Mouse (Mus musculus): ENCODE measurements around the gene Hoxc6. TPM values are rescaled to one million over a fixed set of nuclear protein-coding genes. Genes with fewer than 3 reads are reported as not detected.

Gene Hoxc6
- polyA plus RNA-seq, 1 experiment from 2014 or later, result 0.09 TPM

DNA sequence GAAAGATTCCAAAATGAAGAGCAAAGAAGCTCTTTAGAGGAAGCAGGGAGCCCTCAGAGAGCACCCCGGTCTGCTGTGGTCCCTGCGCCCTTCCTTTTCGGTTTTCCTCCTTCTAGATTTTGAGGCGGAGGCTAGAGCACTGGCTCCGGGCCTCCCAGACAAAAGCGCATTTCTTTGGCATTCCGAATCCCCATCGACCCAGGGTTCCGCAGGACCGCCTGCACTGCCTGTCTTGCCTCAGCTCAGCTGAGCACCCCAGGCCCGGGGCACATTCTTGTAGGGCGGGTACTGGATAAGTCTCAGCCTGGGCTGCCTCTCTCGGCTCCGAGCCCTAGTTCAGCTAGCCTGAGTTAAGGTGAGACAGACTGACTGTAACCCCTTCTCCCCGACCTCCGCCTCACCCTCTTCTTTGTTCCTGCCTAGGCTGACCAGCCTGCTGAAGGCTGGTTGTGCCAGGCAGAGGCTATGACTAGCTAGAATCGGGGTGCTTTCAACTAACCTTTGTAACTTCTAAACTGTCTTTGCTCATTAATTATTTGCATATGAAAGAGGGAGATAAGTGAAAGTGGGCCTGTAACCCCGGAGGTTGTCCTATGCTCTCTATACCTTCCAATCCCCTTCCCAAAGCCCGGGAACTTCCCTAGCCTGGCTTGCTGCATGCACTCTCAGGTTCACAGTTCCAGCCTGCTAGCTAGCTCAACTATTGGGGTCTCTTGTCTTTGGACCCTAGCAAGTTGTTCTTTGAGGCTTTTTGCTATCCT lies 17.5 kb downstream of the Hoxc6 start:
- 10% methylated on average over 19 of the region's 19 CpGs for WGBS (ENCODE audit: insufficient replicate concordance)
- ATAC-seq (ENCODE audit: insufficient read depth), result no peak
- no peaks in the 10 kb centered on the region for H3K4me1 ChIP-seq (replicated peaks)
- H3K27me3 ChIP-seq, result peaks cover 100% of the 10 kb centered on the region
- no peak overlapping the region for H3K4me2 ChIP-seq
- H3K27ac ChIP-seq (replicated peaks), result no peak overlapping the region
- no peaks in the 10 kb centered on the region for H3K36me3 ChIP-seq (replicated peaks)
- H3K4me3 ChIP-seq (replicated peaks), result no peak overlapping the region
- H3K9ac ChIP-seq, result no peak overlapping the region
- no peaks in the 10 kb centered on the region for H3K9me3 ChIP-seq (replicated peaks)

DNA sequence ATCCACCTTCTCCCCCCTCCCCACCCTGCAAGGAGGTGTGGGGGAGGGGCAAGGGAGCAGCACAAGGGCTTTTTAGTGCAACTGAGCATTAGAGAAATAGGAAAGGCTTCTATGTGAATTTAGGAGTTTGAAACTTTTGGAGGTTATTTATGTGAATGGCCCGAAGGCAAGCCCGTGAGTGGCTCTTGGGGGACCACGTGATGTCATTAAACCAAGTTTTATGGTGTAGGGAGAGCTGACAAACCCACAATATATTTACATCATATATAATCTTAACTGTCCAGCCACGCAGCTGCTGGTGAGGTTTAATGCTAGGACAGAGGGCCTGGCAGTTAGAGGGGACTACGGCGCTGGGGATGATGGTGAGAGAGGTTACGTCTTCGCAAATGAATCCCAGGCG lies 20.6 kb downstream of the Hoxc6 start, which contains the start of gene Hoxc4:
TSS of gene Hoxc4 (plus strand) at position 299 of the 400 bp plus-strand sequence.
- H3K4me1 ChIP-seq (replicated peaks), result no peaks in the 10 kb centered on the region
- H3K9me3 ChIP-seq (replicated peaks), result no peaks in the 10 kb centered on the region
- H3K36me3 ChIP-seq (replicated peaks), result no peaks in the 10 kb centered on the region
- no peak within 1 kb of the TSS for H3K9ac ChIP-seq
- no peak within 1 kb of the TSS for H3K27ac ChIP-seq (replicated peaks)
- 32% methylated on average over 9 of the region's 9 CpGs for WGBS (ENCODE audit: insufficient replicate concordance)
- H3K4me2 ChIP-seq, result no peak within 1 kb of the TSS
- no peak within 1 kb of the TSS for H3K4me3 ChIP-seq (replicated peaks)
- no peak for ATAC-seq (ENCODE audit: insufficient read depth)
- H3K27me3 ChIP-seq, result peaks cover 99% of the 10 kb centered on the region

DNA sequence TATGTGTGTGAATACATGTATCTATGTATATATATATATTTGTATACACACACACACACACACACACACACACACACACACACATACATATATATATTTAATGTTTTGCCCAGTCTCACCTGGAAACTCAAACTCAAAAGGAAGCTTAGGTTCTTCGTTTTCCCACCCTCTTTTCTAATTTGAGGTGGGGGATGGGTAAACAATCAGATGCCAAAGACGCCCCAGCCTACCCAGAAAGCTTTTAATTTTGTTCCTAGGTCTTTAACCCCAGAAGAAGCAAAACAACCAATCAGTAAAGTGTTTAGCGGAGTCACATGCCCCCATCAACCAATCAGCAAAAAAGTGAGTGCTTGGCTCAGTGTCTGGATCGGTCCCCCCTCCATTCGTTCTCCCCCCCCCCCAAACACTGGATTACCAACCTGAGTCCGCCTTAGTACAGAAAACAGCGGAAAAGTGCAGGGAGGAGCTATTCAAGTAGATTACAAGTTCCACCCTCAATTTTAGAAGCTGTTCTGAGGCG lies 22.9 kb downstream of the Hoxc6 start:
- H3K27ac ChIP-seq (replicated peaks), result no peak overlapping the region
- no peak overlapping the region for H3K4me2 ChIP-seq
- WGBS (ENCODE audit: insufficient replicate concordance), result 4% methylated on average over 8 of the region's 8 CpGs
- no peaks in the 10 kb centered on the region for H3K9me3 ChIP-seq (replicated peaks)
- H3K9ac ChIP-seq, result no peak overlapping the region
- H3K27me3 ChIP-seq, result peaks cover 99% of the 10 kb centered on the region
- no peak for ATAC-seq (ENCODE audit: insufficient read depth)
- no peaks in the 10 kb centered on the region for H3K4me1 ChIP-seq (replicated peaks)
- H3K4me3 ChIP-seq (replicated peaks), result no peak overlapping the region
- no peaks in the 10 kb centered on the region for H3K36me3 ChIP-seq (replicated peaks)

DNA sequence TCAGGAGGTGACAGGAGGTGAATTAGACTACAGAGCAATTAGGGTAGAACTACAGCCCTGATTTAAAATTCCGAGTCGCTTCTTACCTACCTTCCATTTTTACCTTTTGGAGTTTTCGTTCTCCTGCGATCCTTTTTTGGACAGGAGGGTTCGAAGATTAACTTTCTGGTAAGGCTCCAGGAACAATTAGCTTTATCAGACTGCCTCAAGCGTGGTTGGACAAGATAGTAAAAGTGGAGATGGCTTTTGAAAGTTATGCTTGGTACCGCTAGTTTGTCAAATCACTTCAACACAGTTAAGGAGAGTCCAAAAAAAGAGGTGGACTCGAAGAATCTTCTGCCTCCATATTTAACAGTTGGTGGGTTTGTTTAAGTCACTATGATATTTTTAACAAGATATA lies 23.5 kb downstream of the Hoxc6 start:
- Histone ChIP-seq H3K27me3 (peaks cover 99% of the 10 kb centered on the region), H3K4me2 (no peak overlapping the region), H3K4me3 (replicated peaks) (no peak overlapping the region), H3K9me3 (replicated peaks) (no peaks in the 10 kb centered on the region), H3K9ac (no peak overlapping the region), H3K27ac (replicated peaks) (no peak overlapping the region), H3K4me1 (replicated peaks) (no peaks in the 10 kb centered on the region), H3K36me3 (replicated peaks) (no peaks in the 10 kb centered on the region)
- no peak for ATAC-seq (ENCODE audit: insufficient read depth)
- WGBS (ENCODE audit: insufficient replicate concordance), result 10% methylated on average over 8 of the region's 8 CpGs

GRCm38 (mm10) chr15:103024131-103024530 lies 26.1 kb downstream of the Hoxc6 start:
- H3K9ac ChIP-seq, result no peak overlapping the region
- no peaks in the 10 kb centered on the region for H3K9me3 ChIP-seq (replicated peaks)
- no peaks in the 10 kb centered on the region for H3K4me1 ChIP-seq (replicated peaks)
- 5% methylated on average over 2 of the region's 2 CpGs for WGBS (ENCODE audit: insufficient replicate concordance)
- peaks cover 99% of the 10 kb centered on the region for H3K27me3 ChIP-seq
- H3K36me3 ChIP-seq (replicated peaks), result no peaks in the 10 kb centered on the region
- no peak for ATAC-seq (ENCODE audit: insufficient read depth)
- H3K27ac ChIP-seq (replicated peaks), result no peak overlapping the region
- H3K4me2 ChIP-seq, result no peak overlapping the region
- H3K4me3 ChIP-seq (replicated peaks), result no peak overlapping the region

- Histone ChIP-seq H3K27ac (replicated peaks) (no peak overlapping the region), H3K4me3 (replicated peaks) (no peak overlapping the region), H3K4me2 (no peak overlapping the region), H3K9me3 (replicated peaks) (no peaks in the 10 kb centered on the region), H3K4me1 (replicated peaks) (no peaks in the 10 kb centered on the region), H3K27me3 (peaks cover 99% of the 10 kb centered on the region), H3K9ac (no peak overlapping the region), H3K36me3 (replicated peaks) (no peaks in the 10 kb centered on the region)
- no peak for ATAC-seq (ENCODE audit: insufficient read depth)
- WGBS (ENCODE audit: insufficient replicate concordance), result 4% methylated on average over 43 of the region's 43 CpGs
These were observed 29.5 kb downstream of the Hoxc6 start for GRCm38 (mm10) chr15:103027266-103028235.

GRCm38 (mm10) chr15:103028916-103029512 lies 31.0 kb downstream of the Hoxc6 start:
- 27% methylated on average over 9 of the region's 9 CpGs for WGBS (ENCODE audit: insufficient replicate concordance)
- no peak overlapping the region for H3K4me2 ChIP-seq
- no peaks in the 10 kb centered on the region for H3K9me3 ChIP-seq (replicated peaks)
- H3K36me3 ChIP-seq (replicated peaks), result no peaks in the 10 kb centered on the region
- no peaks in the 10 kb centered on the region for H3K4me1 ChIP-seq (replicated peaks)
- H3K27ac ChIP-seq (replicated peaks), result no peak overlapping the region
- no peak for ATAC-seq (ENCODE audit: insufficient read depth)
- H3K4me3 ChIP-seq (replicated peaks), result no peak overlapping the region
- peaks cover 99% of the 10 kb centered on the region for H3K27me3 ChIP-seq
- H3K9ac ChIP-seq, result no peak overlapping the region

- no peak overlapping the region for H3K4me2 ChIP-seq
- H3K36me3 ChIP-seq (replicated peaks), result no peaks in the 10 kb centered on the region
- no peak overlapping the region for H3K4me3 ChIP-seq (replicated peaks)
- no peaks in the 10 kb centered on the region for H3K4me1 ChIP-seq (replicated peaks)
- no peak overlapping the region for H3K27ac ChIP-seq (replicated peaks)
- H3K27me3 ChIP-seq, result peaks cover 99% of the 10 kb centered on the region
- 9% methylated on average over 8 of the region's 8 CpGs for WGBS (ENCODE audit: insufficient replicate concordance)
- no peaks in the 10 kb centered on the region for H3K9me3 ChIP-seq (replicated peaks)
- ATAC-seq (ENCODE audit: insufficient read depth), result no peak
- no peak overlapping the region for H3K9ac ChIP-seq
These were observed 32.1 kb downstream of the Hoxc6 start for GRCm38 (mm10) chr15:103030142-103030541.

DNA sequence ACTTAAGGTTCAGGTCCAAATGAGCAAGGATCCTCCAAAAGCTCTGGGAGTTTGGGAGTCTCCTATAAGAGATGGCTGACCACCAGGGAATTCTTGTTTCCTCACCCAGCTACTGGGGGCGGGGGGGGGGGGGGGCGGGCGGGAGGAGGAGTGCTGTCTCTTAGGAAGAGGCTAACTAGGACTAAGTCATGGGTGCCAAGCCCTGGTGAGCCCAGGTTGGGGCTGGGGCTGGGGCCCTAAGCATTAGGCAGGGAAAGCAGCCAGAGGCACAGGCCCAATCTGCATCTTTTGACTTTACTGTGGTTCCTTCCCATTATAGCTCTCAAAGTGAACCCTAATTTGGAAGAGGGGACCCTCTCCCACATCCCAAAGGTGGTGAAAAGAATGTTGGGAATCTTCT lies 34.1 kb downstream of the Hoxc6 start:
- WGBS (ENCODE audit: insufficient replicate concordance), result no CpG with 5 or more reads among the region's 3 CpGs
- Histone ChIP-seq H3K4me1 (replicated peaks) (no peaks in the 10 kb centered on the region), H3K9me3 (replicated peaks) (no peaks in the 10 kb centered on the region), H3K9ac (no peak overlapping the region), H3K27me3 (peaks cover 99% of the 10 kb centered on the region), H3K4me3 (replicated peaks) (no peak overlapping the region), H3K4me2 (no peak overlapping the region), H3K27ac (replicated peaks) (no peak overlapping the region), H3K36me3 (replicated peaks) (no peaks in the 10 kb centered on the region)
- ATAC-seq (ENCODE audit: insufficient read depth), result no peak

DNA sequence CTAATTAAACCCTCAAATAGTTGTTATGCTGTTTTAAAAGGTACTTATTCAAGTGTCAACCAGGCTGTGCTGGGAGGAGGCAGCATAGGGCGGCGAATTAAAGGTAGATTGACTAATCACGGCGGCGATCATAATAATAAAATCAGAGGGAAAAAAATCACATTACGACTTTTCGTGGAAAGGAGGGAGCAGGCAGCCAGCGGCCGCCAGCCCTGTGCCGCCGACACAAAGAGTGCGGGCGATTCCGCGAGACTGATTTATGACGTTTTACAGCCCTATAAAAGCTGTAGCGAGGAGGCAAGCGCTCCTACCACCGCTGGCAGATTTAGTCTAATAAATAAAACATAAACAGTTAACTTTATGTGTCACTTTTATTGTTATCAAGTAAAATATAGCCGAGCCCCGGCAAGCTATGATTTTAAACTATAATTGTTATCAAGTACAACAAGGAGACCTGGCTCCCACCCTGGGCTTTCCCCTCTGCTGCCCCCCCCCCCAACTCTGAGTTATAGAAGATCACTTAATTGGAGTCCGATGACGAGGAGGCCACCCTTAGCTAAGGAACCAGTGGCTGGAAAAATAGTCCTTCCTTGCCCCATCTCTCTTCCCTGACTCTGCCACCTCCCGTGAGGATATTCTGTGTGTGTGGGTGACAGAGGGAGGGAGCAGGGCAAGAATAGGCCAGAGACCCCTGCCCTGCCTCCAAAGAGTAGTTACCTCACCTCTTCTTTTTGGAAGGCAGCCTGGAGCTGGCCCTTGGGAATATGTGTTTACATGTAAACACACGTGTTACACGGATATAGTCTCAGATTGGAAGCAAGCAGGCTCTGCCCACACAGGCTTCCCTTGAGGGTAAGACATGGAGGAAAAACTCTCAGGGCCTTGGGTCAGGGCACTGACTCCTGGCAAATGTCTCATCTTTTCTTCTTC lies 34.9 kb downstream of the Hoxc6 start:
- Histone ChIP-seq H3K4me3 (replicated peaks) (no peak overlapping the region), H3K9me3 (replicated peaks) (no peaks in the 10 kb centered on the region), H3K4me2 (no peak overlapping the region), H3K9ac (no peak overlapping the region), H3K27me3 (peaks cover 99% of the 10 kb centered on the region), H3K36me3 (replicated peaks) (no peaks in the 10 kb centered on the region), H3K4me1 (replicated peaks) (no peaks in the 10 kb centered on the region), H3K27ac (replicated peaks) (no peak overlapping the region)
- no peak for ATAC-seq (ENCODE audit: insufficient read depth)
- WGBS (ENCODE audit: insufficient replicate concordance), result 3% methylated on average over 26 of the region's 26 CpGs

Measured in liver, embryonic 15.5 days (tissue).